Mouse (Mus musculus) left cerebral cortex, adult 2 months (tissue): ENCODE measurements around the gene Haus8. TPM values are rescaled to one million over a fixed set of nuclear protein-coding genes. Genes with fewer than 3 reads are reported as not detected.
"Not testable (repeated sequence)": the region's sequence is repeated elsewhere in the genome, so short reads cannot be mapped to it uniquely, and the experiment has no call there.

ENCODE experiments used
- DNase-seq, 2 experiments: peaks; one replicate each; pipeline ENCODE4 v3.0.0; 2021 to 2022; ENCODE audit warnings: low spot score in 2 of 2, mixed read lengths in 1 of 2; ENCODE audit errors: extremely low spot score in 1 of 2
- H3K27ac ChIP-seq: fragments of 200-600 bp; 2 replicates; pipeline ENCODE4 v1.8.1; 2022
- H3K4me3 ChIP-seq: fragments of 200-600 bp; 2 replicates; pipeline ENCODE4 v1.8.1; 2022
- CTCF ChIP-seq: fragments of 200-600 bp; IDR thresholded peaks from 2 replicates; pipeline ENCODE4 v1.8.1; 2022; ENCODE audit warnings: antibody characterized with exemption, mild to moderate bottlenecking, moderate library complexity
- intact Hi-C: fragments of 180-260 bp; cut with DNase I; formaldehyde crosslinking; loops from one replicate; pipeline ENCODE4 v1.15.1; 2025
- total RNA-seq, 2 experiments: library from RNA; stranded (reverse); gene quantifications; 2 replicates each; pipeline ENCODE4 v1.2.3; 2021

Haus8 gene
- total RNA-seq, 2 experiments from 2014 or later: 10.0 to 14.7 TPM

DNA sequence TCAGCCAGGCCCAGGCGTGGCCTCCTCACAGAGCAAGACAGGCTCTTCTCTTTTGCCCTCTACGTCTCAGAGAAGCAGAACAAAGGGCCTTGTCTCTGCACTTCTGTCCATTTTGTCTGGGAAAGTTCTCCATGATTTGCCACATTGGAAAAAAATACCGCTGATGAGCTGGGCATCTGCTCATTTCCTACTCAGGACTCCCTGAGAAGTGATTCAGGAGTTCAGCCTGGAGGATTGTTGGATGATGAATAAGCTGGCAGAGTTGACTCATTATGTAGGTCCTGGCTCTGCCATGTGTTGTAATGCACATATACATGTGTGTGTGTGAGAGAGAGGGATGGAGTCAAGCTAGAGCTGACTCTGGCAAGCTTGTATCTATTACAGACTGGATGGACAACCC, 3.4 kb upstream of the Haus8 start:
- H3K27ac ChIP-seq: no peak overlapping the region
- H3K4me3 ChIP-seq: no peak overlapping the region
- intact Hi-C loops: no loop called here
- DNase-seq: no peak
- no peak for TF ChIP-seq CTCF

- H3K4me3 ChIP-seq: no peak overlapping the region
- H3K27ac ChIP-seq: no peak overlapping the region
Measured at GRCm38 (mm10) chr8:71274478-71274877, 1.7 kb upstream of the Haus8 start.

DNA sequence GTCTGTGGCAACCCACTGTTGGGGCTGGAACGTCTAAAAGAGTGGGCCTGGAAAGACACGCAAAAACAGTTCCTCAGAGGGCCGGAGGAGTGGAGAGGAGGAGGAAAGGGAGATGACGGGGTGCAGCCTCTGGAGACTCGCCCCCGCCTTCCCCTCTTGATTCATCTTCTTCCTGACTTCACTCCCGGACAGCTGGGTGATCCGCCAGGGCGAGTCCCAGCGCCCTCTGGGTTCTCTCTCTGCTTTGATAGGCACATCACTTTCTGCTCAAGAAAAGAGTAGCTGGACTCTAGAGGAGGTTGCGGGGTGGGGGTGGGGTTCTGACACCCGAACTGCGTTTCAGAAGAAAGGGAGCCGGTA, 397 bp upstream of the Haus8 start:
- intact Hi-C loops: loop anchor here (2.0 to 5.0 kb wide), 2 partner anchors 94 to 376 kb away; partner anchors contain the start of genes Rpl18a and Use1
- TF ChIP-seq CTCF: no peak
- DNase-seq: peak; percentile 62 to 65
- Histone ChIP-seq H3K27ac (peak overlapping the region; percentile 82), H3K4me3 (peak overlapping the region; percentile 90)

More at GRCm38 (mm10) chr8:71274478-71274877, 1.7 kb upstream of the Haus8 start:
- intact Hi-C loops: loop anchor here (5.0 kb wide), 1 partner anchor 93 kb away; the partner anchor contains the start of gene Use1
- no peak for TF ChIP-seq CTCF
- no peak for DNase-seq

DNA sequence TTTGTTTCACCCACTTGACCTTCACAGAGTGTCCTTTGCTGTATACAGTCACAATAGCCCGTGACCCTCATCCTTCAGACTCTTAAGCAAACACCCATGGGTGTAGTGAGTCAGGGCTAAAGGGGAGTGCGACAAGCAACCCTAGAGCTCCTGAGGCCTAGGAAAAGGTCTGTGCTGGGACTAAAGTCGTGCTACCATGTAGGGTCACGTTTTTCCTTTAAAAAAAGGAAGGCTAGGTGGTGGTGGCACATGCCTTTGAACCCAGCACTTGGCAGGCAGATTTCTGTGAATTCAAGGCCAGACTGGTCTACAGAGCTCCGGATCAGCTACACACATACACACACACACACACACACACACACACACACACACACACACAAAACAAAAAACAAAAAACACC, 1.1 kb downstream of the Haus8 start:
- TF ChIP-seq CTCF: no peak
- H3K4me3 ChIP-seq: peak overlapping the region; percentile 90
- no peak overlapping the region for H3K27ac ChIP-seq
- intact Hi-C loops: loop anchor here (2.0 to 5.0 kb wide), 2 partner anchors 96 to 375 kb away; partner anchors contain the start of genes Rpl18a and Use1
- DNase-seq: no peak

DNA sequence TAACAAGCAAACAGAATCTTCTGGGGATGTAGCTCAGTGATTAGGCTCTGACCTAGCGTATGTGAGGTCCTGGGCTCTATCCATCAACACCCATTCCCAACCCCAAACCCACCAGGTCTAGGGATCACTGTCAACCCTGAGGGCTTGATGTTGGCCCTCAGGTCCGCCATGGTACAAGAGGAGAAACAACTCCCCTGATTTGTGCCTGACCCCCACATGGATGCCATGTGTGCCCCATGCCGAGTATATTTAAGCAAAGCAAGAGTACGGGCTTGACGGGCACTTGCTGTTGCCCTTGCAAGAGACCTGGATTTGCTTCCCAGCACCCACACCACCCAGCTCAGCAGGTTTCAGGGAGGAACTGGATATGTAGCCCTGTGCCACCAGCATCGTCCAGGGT, 4.4 kb downstream of the Haus8 start:
- intact Hi-C loops, H3K4me3 ChIP-seq, DNase-seq, H3K27ac ChIP-seq: not testable (repeated sequence)

DNA sequence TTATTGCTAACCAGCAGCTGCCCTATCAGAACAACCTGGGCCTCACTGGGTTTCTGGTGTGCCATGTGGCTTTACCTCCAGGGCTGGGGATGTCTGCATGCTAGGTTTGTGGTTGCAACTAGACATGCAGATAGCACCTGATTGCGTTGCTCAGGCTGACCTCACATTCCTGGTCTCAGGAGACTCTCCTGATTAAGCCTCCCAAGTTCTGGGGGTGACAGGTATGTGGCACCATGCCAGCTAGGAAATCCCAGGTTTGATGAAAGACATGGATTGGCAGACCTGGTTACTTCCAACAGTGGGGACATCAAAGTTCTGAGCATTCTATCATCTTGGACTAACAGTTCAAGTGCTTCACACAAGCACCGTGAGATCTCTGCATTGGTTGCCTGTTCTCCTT, 5.0 kb downstream of the Haus8 start:
- no peak for TF ChIP-seq CTCF
- no peak for DNase-seq
- intact Hi-C loops: no loop called here
- no peak overlapping the region for H3K4me3 ChIP-seq
- no peak overlapping the region for H3K27ac ChIP-seq

- DNase-seq: no peak
- intact Hi-C loops: no loop called here
Measured at GRCm38 (mm10) chr8:71261234-71261633, 11.5 kb downstream of the Haus8 start.

GRCm38 (mm10) chr8:71256545-71257232, 16.0 kb downstream of the Haus8 start:
- H3K4me3 ChIP-seq: no peak overlapping the region
- TF ChIP-seq CTCF: no peak
- intact Hi-C loops: no loop called here
- H3K27ac ChIP-seq: no peak overlapping the region
- DNase-seq: no peak

More at GRCm38 (mm10) chr8:71261234-71261633, 11.5 kb downstream of the Haus8 start:
- H3K27ac ChIP-seq: no peak overlapping the region
- peak; percentile 35 for TF ChIP-seq CTCF
- H3K4me3 ChIP-seq: no peak overlapping the region

DNA sequence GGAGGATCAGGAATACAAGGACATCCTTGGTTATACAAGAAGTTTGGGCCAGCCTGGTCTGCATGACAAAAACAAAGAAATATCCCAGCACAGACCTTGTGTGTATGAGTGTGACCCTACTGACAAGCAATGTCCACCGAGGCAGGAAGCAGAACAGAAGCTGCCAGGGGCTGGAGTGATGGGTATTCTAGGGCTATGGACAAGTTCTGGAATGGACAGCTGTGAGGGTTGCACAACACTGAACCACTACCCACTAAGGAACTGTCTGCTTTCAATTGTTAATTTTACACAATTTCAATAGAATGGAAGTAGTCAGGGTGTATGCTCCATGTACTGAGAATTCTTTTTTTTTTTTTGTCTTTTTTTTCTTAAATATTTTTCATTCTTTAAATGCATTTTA, 24.5 kb downstream of the Haus8 start:
- no peak for TF ChIP-seq CTCF
- no peak overlapping the region for H3K4me3 ChIP-seq
- no peak overlapping the region for H3K27ac ChIP-seq
- DNase-seq: no peak
- intact Hi-C loops: no loop called here

- Histone ChIP-seq H3K27ac (no peak overlapping the region), H3K4me3 (no peak overlapping the region)
- intact Hi-C loops: no loop called here
- DNase-seq: no peak
- TF ChIP-seq CTCF: no peak
Measured at GRCm38 (mm10) chr8:71242757-71243156, 30.0 kb downstream of the Haus8 start.

- DNase-seq: no peak
- peak; percentile 41 for TF ChIP-seq CTCF
- no peak overlapping the region for H3K4me3 ChIP-seq
- intact Hi-C loops: no loop called here
- H3K27ac ChIP-seq: no peak overlapping the region
Measured at GRCm38 (mm10) chr8:71224560-71224959, 48.2 kb downstream of the Haus8 start.

DNA sequence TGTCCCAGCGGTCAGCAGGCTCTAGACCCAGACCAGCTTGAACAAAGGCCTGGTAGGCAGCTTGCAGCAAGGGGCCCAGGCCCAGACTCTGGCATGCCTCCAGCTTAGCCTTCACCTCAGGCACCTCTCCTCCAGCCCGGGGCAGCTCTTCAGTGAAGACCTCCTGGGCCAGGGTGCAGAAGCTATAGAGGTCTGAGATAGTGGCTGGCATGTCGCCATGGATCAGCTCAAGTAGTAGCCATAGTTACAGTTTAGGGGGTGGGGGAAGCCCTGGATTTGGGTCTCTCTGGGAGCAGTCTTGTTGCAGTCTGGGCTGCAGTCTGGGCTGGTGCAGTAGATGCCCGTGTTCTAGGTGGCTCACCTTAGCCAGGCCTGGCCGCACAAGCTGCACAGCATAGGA, 58.5 kb downstream of the Haus8 start:
- H3K27ac ChIP-seq, intact Hi-C loops: not testable (repeated sequence)

GRCm38 (mm10) chr8:71205541-71205967, 67.2 kb downstream of the Haus8 start:
- peak in 1 of 2 experiments; percentile 30 for DNase-seq
- H3K27ac ChIP-seq, intact Hi-C loops: not testable (repeated sequence)
- peak overlapping the region; percentile 47 for H3K4me3 ChIP-seq
- peak; percentile 11; the same call in 1 of the 2 replicates for TF ChIP-seq CTCF

More for the DNA sequence above, 58.5 kb downstream of the Haus8 start:
- not testable (repeated sequence) for DNase-seq, H3K4me3 ChIP-seq

Other genes with a start within 250 kb of the Haus8 start
- gene Myo9b, start 220 bp downstream of the Haus8 start, total RNA-seq: 10 to 100 TPM; 34.6 to 39.7 TPM
- 100 to 1,000 TPM; 110 to 113 TPM for gene Use1, start 93.9 kb upstream of the Haus8 start, total RNA-seq
- gene Ocel1, start 98.4 kb upstream of the Haus8 start, total RNA-seq: 10 to 100 TPM; 16.6 to 19.0 TPM
- 10 to 100 TPM; 41.7 to 44.8 TPM for gene Nr2f6, start 109.0 kb upstream of the Haus8 start, total RNA-seq
- gene Ushbp1, start 122.9 kb upstream of the Haus8 start, total RNA-seq: 1 to 10 TPM; 4.6 to 4.7 TPM
- 100 to 1,000 TPM in 1 of 2 experiments, 10 to 100 TPM in 1; 97.3 to 107 TPM for gene Babam1, start 123.9 kb upstream of the Haus8 start, total RNA-seq
- gene Ankle1, start 133.1 kb upstream of the Haus8 start, total RNA-seq: under 1 TPM; 0.35 to 0.36 TPM
- gene Abhd8, start 190.7 kb upstream of the Haus8 start, total RNA-seq: 100 to 1,000 TPM; 302 to 335 TPM
- 10 to 100 TPM; 49.2 to 57.1 TPM for gene Mrpl34, start 192.0 kb upstream of the Haus8 start, total RNA-seq
- gene Dda1, start 196.3 kb upstream of the Haus8 start, total RNA-seq: 10 to 100 TPM; 75.0 to 87.0 TPM
- gene Ano8, start 213.0 kb upstream of the Haus8 start, total RNA-seq: 10 to 100 TPM; 62.5 to 64.0 TPM
- 10 to 100 TPM; 33.0 to 37.4 TPM for gene Gtpbp3, start 215.2 kb upstream of the Haus8 start, total RNA-seq
- gene Plvap, start 238.8 kb upstream of the Haus8 start, total RNA-seq: 1 to 10 TPM; 8.5 to 9.1 TPM